Mouse (Mus musculus) cerebellum, adult 2 months (tissue): ENCODE data around the gene Cemip2. TPM values are rescaled to one million over a fixed set of nuclear protein-coding genes. Genes with fewer than 3 reads are reported as not detected.
A peak's percentile ranks its signal among the peaks of the same experiment; 100 is the strongest.

Experiments used
- DNase-seq, 2 experiments: peaks; one replicate each; pipeline ENCODE4 v3.0.0; 2021
- H3K27ac ChIP-seq: fragments of 200-500 bp; 2 replicates; pipeline ENCODE4 v1.5.1; 2012; ENCODE audit warnings: low read length, control low read depth, inconsistent platforms; ENCODE audit not compliant: insufficient read depth
- H3K27me3 ChIP-seq: fragments of 200-500 bp; 2 replicates; pipeline ENCODE4 v1.6.1; 2012; ENCODE audit warnings: inconsistent platforms, mild to moderate bottlenecking, low read length, moderate library complexity; ENCODE audit not compliant: control insufficient read depth, insufficient read depth
- H3K4me1 ChIP-seq: fragments of 200-500 bp; 2 replicates; pipeline ENCODE4 v1.6.1; 2011; ENCODE audit warnings: low read length; ENCODE audit not compliant: control insufficient read depth, insufficient read depth
- H3K4me3 ChIP-seq: fragments of 200-500 bp; replicated peaks from 2 replicates; pipeline ENCODE3; 2011; ENCODE audit warnings: mild to moderate bottlenecking, low read depth, low read length, control low read depth; ENCODE audit not compliant: insufficient read depth
- CTCF ChIP-seq: fragments of 200-500 bp; IDR thresholded peaks from 2 replicates; pipeline ENCODE4 v1.5.1; 2011; ENCODE audit warnings: low read depth, mild to moderate bottlenecking, control low read depth, low read length, moderate library complexity, borderline replicate concordance; ENCODE audit not compliant: insufficient read depth
- POLR2A ChIP-seq: fragments of 200-500 bp; IDR thresholded peaks from 2 replicates; pipeline ENCODE4 v1.6.1; 2011; ENCODE audit warnings: low read length, control low read depth, borderline replicate concordance; ENCODE audit not compliant: insufficient read depth
- WGBS: fragments of 180-500 bp; shearing (Covaris S2); methylation state at CpG from one replicate; pipeline ENCODE4 v1.1.7; 2018; 5-methylcytosine and 5-hydroxymethylcytosine counted together
- polyA plus RNA-seq: library from polyadenylated mRNA; depleted of rRNA; stranded (reverse); fragments of >200 nt; gene quantifications from 2 replicates; pipeline ENCODE4 v1.2.3, GENCODE M21; 2012

Gene Cemip2
- polyA plus RNA-seq, 1 experiment, result 9.9 TPM

- Histone ChIP-seq H3K4me1 (no peaks in the 10 kb centered on the region), H3K27me3 (no peaks in the 10 kb centered on the region), H3K27ac (no peak overlapping the region), H3K4me3 (no peak overlapping the region)
- no peak for TF ChIP-seq CTCF
- no peak for TF ChIP-seq POLR2A
- 41% methylated on average over 9 of the region's 9 CpGs for whole genome bisulfite sequencing
- no peak for DNase-seq
Measured at GRCm38 (mm10) chr19:21767500-21768045, 10.6 kb upstream of the Cemip2 start.

DNA sequence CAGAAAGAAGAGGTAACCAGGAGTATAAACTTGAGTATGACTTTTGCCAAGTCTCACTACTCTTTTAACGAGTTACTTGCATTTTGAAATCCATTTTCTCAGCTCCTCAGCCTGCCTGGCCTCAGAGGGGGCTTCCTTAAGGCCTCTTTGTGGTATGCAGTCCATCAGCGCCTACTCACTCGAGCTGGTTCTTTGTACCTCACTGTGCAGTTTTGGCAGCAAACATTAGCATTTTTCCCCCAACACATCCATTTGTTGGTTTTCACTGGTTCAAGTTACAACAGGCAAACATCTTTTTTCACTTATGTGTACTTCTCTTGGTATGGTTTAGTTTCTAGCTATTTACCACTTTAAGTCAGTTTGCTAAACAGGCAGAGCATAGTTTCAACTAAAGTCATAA, 8.3 kb upstream of the Cemip2 start:
- WGBS, result 73% methylated on average over 3 of the region's 3 CpGs
- Histone ChIP-seq H3K27me3 (no peaks in the 10 kb centered on the region), H3K27ac (no peak overlapping the region), H3K4me3 (no peak overlapping the region), H3K4me1 (no peaks in the 10 kb centered on the region)
- no peak for DNase-seq
- TF ChIP-seq POLR2A, result no peak
- TF ChIP-seq CTCF, result no peak

DNA sequence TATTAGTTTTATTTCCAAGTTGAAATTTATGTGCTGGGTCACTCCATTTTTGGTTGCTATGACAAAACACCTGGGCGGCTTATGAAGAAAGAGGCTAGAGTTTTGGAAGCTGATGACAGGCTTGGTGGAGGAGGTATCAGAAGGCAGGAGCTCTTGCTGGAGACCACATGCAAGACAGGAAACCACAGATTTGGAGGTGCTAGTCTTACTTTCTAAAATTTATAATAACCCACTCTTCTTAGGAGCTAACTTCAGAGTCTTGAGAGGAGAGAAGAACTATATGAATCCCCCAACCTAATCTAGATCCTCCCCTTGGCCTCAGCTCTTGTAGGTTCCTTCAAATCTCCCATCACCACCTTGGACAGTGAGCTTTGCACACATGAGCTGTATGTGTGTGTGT, 6.6 kb upstream of the Cemip2 start:
- TF ChIP-seq CTCF (no peak), POLR2A (no peak)
- Histone ChIP-seq H3K27me3 (no peaks in the 10 kb centered on the region), H3K4me1 (no peaks in the 10 kb centered on the region), H3K4me3 (no peak overlapping the region), H3K27ac (no peak overlapping the region)
- no peak for DNase-seq
- WGBS, result 100% methylated on average over 1 of the region's 1 CpGs

- no peak for TF ChIP-seq CTCF
- TF ChIP-seq POLR2A, result no peak
- Histone ChIP-seq H3K4me1 (no peaks in the 10 kb centered on the region), H3K27me3 (no peaks in the 10 kb centered on the region), H3K4me3 (no peak overlapping the region), H3K27ac (no peak overlapping the region)
- no peak for DNase-seq
- WGBS, result 88% methylated on average over 6 of the region's 6 CpGs
Measured at GRCm38 (mm10) chr19:21773621-21774020, 4.5 kb upstream of the Cemip2 start.

GRCm38 (mm10) chr19:21775629-21776028, 2.5 kb upstream of the Cemip2 start:
- Histone ChIP-seq H3K4me1 (no peaks in the 10 kb centered on the region; the same call in 1 of the 2 replicates), H3K4me3 (no peak overlapping the region), H3K27ac (no peak overlapping the region), H3K27me3 (no peaks in the 10 kb centered on the region)
- TF ChIP-seq CTCF (no peak), POLR2A (no peak)
- 95% methylated on average over 4 of the region's 4 CpGs for WGBS
- DNase-seq, result no peak

DNA sequence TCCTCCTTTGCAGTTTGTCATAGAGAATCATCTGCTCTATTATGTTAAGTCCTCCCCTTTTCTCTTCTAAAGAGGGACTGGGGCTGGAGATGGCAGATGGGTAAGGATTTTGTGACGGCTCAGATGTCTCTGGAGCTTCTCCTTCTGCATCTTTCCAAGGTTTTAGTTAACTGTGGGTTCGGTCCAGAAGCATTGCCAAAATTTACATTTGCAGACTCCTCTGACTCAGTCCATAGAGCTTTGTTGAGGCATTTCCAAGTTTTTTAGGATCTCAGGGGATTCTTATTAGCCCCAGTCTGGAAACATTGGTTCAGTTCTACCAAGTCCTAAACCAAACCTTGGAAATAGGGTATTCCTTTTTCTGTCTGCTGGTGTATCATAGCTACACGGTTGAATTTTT, 1.5 kb upstream of the Cemip2 start:
- H3K27ac ChIP-seq, result no peak overlapping the region
- no peak overlapping the region for H3K4me3 ChIP-seq
- 68% methylated on average over 3 of the region's 3 CpGs for WGBS
- TF ChIP-seq CTCF (no peak), POLR2A (no peak)
- no peak for DNase-seq
- no peaks in the 10 kb centered on the region for H3K27me3 ChIP-seq
- peaks cover 3% of the 10 kb centered on the region; the same call in 1 of the 2 replicates for H3K4me1 ChIP-seq

DNA sequence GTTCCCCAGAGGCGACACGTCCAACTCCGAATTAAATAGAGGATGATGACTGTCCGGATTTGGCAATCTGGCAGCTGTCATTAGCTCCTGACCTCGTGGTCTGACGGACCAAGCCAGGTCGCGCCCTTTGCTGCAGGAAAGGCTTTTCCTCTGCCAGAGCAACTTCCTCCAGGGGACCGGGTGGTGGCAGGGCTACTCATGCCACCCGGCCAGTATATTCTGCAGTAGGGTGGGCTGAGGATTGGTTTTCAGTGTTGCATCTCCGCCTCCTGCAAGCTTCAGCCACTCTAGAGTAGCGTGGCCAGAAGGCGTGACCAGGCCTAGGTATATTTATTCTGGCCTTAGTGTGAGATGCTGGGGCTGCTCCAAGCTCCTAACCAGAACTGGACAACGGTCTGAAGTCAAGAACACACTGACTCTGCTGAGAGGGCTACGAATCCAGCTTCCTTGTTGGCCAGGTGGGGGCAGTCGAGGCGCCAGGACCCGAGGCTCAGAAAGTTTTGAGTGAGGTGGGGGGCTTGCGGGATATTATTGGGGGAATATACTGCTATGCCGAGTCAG, 891 bp upstream of the Cemip2 start:
- no peak overlapping the region for H3K27ac ChIP-seq
- TF ChIP-seq CTCF (peak; percentile 26; the same call in 1 of the 2 replicates), POLR2A (no peak)
- peaks cover 3% of the 10 kb centered on the region; the same call in 1 of the 2 replicates for H3K4me1 ChIP-seq
- no peak overlapping the region for H3K4me3 ChIP-seq
- no peaks in the 10 kb centered on the region for H3K27me3 ChIP-seq
- DNase-seq, result peak; percentile 54 to 56
- 30% methylated on average over 20 of the region's 20 CpGs for WGBS

- under 1% methylated on average over 11 of the region's 11 CpGs for WGBS
- Histone ChIP-seq H3K4me1 (peaks cover 5% of the 10 kb centered on the region; the same call in 1 of the 2 replicates), H3K27me3 (no peaks in the 10 kb centered on the region), H3K4me3 (peak overlapping the region; percentile 83), H3K27ac (no peak overlapping the region; the same call in 1 of the 2 replicates)
- TF ChIP-seq POLR2A (no peak), CTCF (no peak)
- DNase-seq, result peak; percentile 52 to 53
Measured at GRCm38 (mm10) chr19:21779106-21779505, 964 bp downstream of the Cemip2 start.
